9 mouse cellular contexts compared by ENCODE assay signal in the genomic region with DNA sequence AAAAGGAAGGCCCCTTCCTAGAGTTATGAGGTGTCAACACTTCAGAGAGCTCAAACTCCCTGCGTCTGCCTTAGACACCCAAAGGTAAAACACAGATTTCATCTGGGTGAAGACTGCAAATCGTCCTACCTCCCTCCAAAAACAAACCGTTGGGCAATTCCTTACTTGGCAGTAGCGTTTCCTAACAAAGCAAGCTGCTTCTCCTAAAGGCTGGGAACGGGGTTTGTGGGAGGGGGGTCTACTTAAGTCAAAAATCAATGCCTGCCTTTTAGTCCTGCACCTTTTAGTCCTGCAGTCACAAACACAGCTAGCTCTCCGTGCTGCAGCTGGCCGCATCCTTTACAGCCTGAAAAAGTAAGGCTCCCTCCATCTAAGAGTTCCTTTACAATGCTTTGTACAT. TPM values are rescaled to one million over a fixed set of nuclear protein-coding genes. Genes with fewer than 3 reads are reported as not detected.
DNase-seq lines count a peak whose midpoint lies in the region; ATAC-seq and TF ChIP-seq lines count a peak whose summit lies in the region.
"Had no signal": no experiment of that assay in that cellular context is flagged by ENCODE, and none has a peak within 500 bp of the region (broad histone marks: within the 10 kb centered on the region; RNA-seq: fewer than 3 reads in every experiment).

No protein-coding gene starts in this region.

- no peak for TF ChIP-seq CTCF in embryonic fibroblast, embryonic 13.5 days (IDR thresholded peaks at IDR 0.05; ENCODE audit: borderline replicate concordance, insufficient read depth, low read length)

- H3K4me3 ChIP-seq in liver, embryonic 11.5 days (ENCODE audit: low read depth, low read length) = peak overlapping the region; percentile 65
- peak overlapping the region; percentile 64 for H3K4me3 ChIP-seq in embryonic fibroblast, embryonic 13.5 days (ENCODE audit: insufficient read depth, low read length)
- H3K4me3 ChIP-seq in limb, embryonic 10.5 days = peak overlapping the region; percentile 82

- TF ChIP-seq POLR2A in embryonic fibroblast, embryonic 13.5 days (IDR thresholded peaks at IDR 0.05; ENCODE audit: low read depth, low read length) = no peak

- H3K9me3 ChIP-seq in liver, embryonic 11.5 days (ENCODE audit: control insufficient read depth, low read length) = no peaks in the 10 kb centered on the region
- H3K9me3 ChIP-seq in limb, embryonic 10.5 days (replicated peaks) = no peaks in the 10 kb centered on the region
- H3K9me3 ChIP-seq: megakaryocyte, embryonic 14.5 days had no signal

- no peak for ATAC-seq in liver, embryonic 11.5 days (replicated peaks; ENCODE audit: low FRiP score)
- ATAC-seq in megakaryocyte-erythroid progenitor cell, adult 5-6 weeks (replicated peaks; ENCODE audit: low FRiP score, low TSS enrichment, poor library complexity, severe bottlenecking) = no peak

- intact Hi-C loops in left cerebral cortex, postnatal 14 days (cut with DNase I) = loop anchor here (5.0 to 10.0 kb wide), 4 partner anchors 74 to 124 kb away; partner anchors contain the start of gene Nmd3

- no peaks in the 10 kb centered on the region for H3K4me1 ChIP-seq in liver, embryonic 11.5 days (replicated peaks; ENCODE audit: control insufficient read depth, insufficient read depth, low read length)
- no peaks in the 10 kb centered on the region; the same call in 1 of the 2 replicates for H3K4me1 ChIP-seq in embryonic fibroblast, embryonic 13.5 days (ENCODE audit: control insufficient read depth, insufficient read depth, low read length)
- H3K4me1 ChIP-seq in limb, embryonic 10.5 days = peaks cover 16% of the 10 kb centered on the region

- H3K27me3 ChIP-seq in liver, embryonic 11.5 days (replicated peaks; ENCODE audit: control insufficient read depth, insufficient read depth, low read length) = peaks cover 23% of the 10 kb centered on the region
- 0 out of 2 replicates have a peak, but pooled peaks cover 9% of the 10 kb centered on the region for H3K27me3 ChIP-seq in limb, embryonic 10.5 days (ENCODE audit: low read depth, poor library complexity, severe bottlenecking)

- DNase-seq in liver, embryonic 11.5 days (ENCODE audit: low spot score) = no peak
- DNase-seq in liver = no peak
- DNase-seq in limb, embryonic 10.5 days (ENCODE audit: low spot score) = no peak
- DNase-seq in retina, embryonic 14.5 days (ENCODE audit: low spot score) = peak; percentile 43
- no peak for DNase-seq in layer of hippocampus, adult 9-11 months
- no peak for DNase-seq in left cerebral cortex, postnatal 14 days (ENCODE audit: low spot score in 2 of 2)

- WGBS in liver, embryonic 11.5 days = 27% methylated on average over 7 of the region's 7 CpGs
- 9% methylated on average over 7 of the region's 7 CpGs for WGBS in limb, embryonic 10.5 days

- no peak overlapping the region for H3K27ac ChIP-seq in liver, embryonic 11.5 days (ENCODE audit: low read depth, low read length)
- H3K27ac ChIP-seq in embryonic fibroblast, embryonic 13.5 days (ENCODE audit: insufficient read depth, low read length) = peak overlapping the region; percentile 49
- peak overlapping the region; percentile 92 for H3K27ac ChIP-seq in limb, embryonic 10.5 days

- H3K4me2 ChIP-seq in liver, embryonic 11.5 days = peak overlapping the region; percentile 65

- no peak overlapping the region for H3K9ac ChIP-seq in liver, embryonic 11.5 days (ENCODE audit: low read depth, low read length)

- H3K36me3 ChIP-seq in liver, embryonic 11.5 days (ENCODE audit: control insufficient read depth, insufficient read depth, low read length) = no peaks in the 10 kb centered on the region
- no peaks in the 10 kb centered on the region for H3K36me3 ChIP-seq in limb, embryonic 10.5 days

RNA-seq across cellular contexts. Expression of gene B3galnt1, which starts 0.9 kb away (rescaled TPM):
- polyA plus RNA-seq in liver, embryonic 11.5 days (2014; fragmentation: Nextera tagmentation; extraction: Ambion mirVana) = 10.0 and 11.3 TPM in 2 replicates
- 34.9 and 35.5 TPM in 2 replicates for polyA plus RNA-seq in embryonic fibroblast, embryonic 13.5 days (2011; ENCODE audit: insufficient read length, low read depth, missing spikeins)
- polyA plus RNA-seq in limb, embryonic 10.5 days (2016; fragmentation: Nextera tagmentation; extraction: Ambion mirVana) = 17.7 and 23.0 TPM in 2 replicates
- total RNA-seq in left cerebral cortex, postnatal 14 days (2021) = 10 to 100 TPM; 65.8 to 67.5 TPM
- total RNA-seq in megakaryocyte-erythroid progenitor cell, adult 5-6 weeks (2014; fragmentation: Nextera tagmentation) = 0.82 TPM in 1 of 2 replicates, not detected in the other
- 0.99 TPM in 1 of 2 replicates, not detected in the other for total RNA-seq in megakaryocyte-erythroid progenitor cell, adult 5-6 weeks (2017)
